Mouse (Mus musculus) c-Kit-negative CD71-positive TER-119-positive erythroid progenitor cells, embryonic 14.5 days (primary cell): ENCODE results near the gene Gm21983.

Experiments used
- DNase-seq: peaks from one replicate; pipeline ENCODE4 v3.0.0-alpha.2; 2013; ENCODE audit warnings: low read depth, low spot score

The Gm21983 gene

DNA sequence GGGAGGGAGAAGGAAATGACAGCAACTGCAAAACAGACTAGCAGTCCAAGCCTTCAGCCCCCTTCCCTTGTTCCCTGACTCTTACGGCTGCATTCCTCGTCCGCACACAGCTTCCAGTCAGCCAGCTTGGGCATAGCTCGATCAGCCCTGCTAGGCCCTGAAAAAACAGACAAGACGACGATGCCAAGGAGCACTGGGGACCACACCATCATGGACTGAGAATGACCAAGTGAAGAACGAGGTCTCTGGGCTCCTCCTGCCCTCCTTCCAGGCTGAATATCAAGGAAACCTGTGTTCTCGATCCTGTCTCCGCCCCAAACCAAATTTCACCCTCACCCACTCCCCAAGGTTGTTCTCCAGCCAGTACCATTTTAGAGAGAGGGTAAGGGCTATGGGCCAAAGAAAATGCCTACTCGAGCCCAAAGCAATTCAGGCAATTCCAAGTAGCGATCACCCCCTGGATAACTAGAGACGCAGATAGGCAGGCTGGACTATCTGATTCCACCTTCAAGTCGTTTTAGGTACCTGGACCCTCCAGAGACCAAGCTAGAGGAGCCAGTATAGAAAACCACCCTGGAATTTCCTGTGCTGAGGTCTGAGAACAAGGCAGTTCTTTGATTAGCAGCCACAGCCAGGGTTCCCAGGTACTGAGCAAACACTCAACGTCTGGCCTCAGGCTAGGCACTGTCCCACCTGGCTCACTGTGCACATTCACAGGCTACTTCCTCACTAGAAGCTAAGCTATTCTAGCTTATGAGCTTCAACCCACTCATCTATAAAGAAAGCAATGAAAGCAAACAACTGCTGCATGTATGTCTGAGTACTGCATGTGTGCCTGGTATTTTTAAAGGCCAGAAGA lies at the start of gene Gm21983, which contains the start of gene Mia:
Gene Gm21983, minus strand, starts transcription at position 250 of the 859 bp plus-strand sequence.
Gene Mia, minus strand, starts transcription at position 321 of the 859 bp plus-strand sequence.
- no peak for DNase-seq

DNA sequence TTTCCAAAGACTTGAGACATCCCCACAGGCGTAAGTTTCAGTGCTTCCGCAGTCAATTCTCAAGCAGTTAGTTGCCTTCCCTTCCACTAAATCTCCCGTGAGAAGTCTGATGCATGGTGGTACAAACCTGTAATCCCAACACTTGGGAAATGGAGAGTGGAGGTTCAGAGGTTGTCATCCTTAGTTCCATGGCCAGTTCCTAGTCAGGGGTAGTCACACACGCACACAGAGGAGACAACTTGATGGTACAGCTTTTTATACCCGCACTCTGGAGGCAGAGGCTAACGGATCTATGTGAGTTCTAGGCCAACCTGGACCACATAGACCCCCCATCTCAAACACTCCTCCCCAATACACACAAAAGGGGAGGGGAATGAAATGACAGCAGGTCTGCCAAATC lies 48.0 kb upstream of the Gm21983 start:
- DNase-seq, result no peak

DNA sequence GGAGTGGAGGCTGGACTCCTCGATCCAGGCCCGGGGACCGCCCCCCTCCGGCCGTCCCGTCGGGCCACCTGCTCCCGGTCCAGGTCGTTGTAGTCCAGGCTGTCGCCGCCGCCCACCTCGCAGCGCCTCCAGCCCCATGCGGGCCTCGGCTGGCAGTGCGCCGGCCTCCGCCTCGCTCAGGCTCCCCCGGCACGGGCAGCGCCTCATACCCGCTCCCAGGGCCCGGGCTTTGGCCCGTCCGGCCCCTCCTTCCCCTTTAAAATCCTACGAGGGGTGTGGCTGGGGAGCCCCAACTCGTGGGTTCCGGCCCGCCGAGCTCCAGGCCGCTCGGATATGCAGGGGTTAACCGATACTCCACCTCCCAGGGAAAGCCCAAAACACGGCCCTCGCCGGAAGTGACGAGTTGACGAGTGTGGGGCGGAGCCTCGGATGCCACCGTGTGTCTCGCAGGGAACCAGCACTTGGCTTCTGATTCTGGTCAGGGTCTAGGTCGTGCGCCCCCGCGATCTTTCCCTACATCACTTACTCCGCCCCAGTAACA lies 47.5 kb upstream of the Gm21983 start, which contains the start of gene Itpkc:
Gene Itpkc, minus strand, starts transcription at position 381 of the 541 bp plus-strand sequence.
- peak; percentile 84 for DNase-seq

DNA sequence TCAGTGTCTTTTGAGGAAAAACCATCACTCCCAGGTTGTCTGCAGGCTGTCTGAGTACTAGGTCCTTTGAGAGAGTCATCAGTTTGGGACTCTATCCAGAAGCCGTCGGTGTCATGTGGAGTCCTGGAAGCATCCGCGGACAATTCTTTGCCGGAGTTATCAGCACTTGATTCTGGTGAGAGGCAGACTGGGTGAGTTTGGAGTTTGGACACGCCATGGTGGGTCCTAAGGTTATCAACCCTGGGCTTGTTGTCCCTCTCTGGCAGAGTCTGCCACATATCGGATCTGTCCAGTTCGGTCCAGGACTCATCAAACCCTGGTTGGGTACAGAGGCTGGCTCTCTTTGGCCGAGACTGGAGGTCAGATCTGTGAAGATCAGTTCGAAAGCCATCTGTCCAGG lies 46.8 kb upstream of the Gm21983 start:
- DNase-seq, result no peak

DNA sequence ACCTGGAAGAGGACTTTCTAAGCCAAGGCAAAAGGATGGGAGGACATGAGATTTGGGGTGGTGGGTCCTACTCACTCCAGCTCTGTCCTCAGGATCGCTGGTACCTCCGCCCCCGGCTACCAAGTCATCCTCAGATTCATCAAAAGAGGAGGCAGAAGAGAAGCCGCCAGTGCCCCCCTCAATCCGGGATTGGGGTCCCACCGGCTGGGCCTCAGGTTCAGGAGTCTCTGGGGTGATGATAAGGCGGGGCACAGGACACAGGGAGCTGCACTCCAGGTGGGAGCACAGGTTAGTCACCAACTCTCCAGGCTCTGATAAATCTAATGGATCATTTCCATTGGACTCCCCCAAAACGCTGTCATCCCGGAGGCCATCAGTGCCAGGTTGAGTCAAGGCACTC lies 46.4 kb upstream of the Gm21983 start:
- no peak for DNase-seq

DNA sequence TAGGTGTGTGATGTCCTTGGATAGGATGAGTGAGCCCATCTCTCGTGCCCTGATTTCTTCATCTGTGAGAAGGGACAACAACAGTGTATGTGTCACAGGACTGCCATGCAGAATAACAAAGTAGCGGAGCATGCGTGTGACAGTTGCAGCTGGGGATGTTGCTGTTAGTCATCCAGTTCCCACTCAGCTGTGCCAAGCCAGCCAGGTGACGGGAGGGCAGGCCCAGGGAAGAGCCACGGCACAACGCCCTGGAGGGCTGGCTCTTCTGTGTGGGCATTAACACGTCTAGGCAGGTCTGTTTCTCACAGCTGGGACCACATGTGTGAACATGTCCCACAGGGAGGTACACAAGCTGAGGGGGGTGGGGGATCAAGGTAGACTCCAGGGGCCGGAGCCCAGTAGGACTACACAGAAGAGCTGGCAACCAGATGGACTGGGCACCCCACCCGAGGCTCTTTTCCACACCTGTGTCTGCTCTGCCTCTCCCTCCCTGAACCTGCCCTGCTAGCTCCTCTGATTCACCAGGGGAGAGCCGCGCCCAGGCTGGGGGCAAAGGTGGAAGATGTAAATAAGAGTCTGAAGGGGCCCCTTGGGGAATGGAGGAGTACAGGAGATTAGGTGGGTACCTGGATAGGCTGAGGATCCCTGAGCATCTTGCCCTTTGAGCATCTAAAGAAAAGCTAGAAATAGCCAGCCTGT lies 44.1 kb upstream of the Gm21983 start:
- no peak for DNase-seq

DNA sequence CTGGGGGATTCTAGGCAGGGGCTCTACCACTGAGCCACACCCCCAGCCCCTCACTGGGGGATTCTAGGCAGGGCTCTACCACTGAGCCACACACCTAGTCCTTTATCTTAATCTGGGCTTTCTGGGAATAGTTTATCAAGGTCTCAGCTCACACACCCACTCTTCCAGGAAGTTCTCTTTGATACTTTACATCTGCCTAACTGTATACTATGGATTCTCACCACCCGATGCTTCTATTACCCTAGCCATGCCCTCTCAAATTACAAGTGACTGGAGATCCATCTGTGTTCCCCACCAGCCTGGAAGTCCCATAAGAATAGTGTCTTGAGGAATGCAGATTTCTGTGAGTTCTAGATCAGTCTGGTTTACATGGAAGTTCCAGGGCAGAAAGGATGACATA lies 41.7 kb upstream of the Gm21983 start:
- DNase-seq, result no peak

DNA sequence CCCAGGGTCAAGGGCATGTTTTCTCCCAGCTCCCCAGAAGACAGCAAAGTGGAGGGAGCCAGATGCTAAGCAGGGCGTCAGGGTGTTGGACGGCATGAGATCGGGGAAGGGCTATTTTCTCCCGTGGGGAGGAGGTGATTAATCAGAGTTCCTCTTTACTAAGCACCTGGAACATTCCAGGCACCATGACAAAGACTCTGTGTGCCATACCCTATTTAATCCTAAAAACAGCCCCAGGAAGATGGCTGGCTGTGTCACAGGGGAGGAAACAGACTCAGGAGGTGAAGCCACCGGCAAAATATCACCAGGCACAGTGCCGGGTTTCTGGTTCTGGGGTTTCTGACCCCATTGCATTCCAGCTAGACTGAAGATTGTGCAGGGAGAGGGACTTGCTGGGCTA lies 41.1 kb upstream of the Gm21983 start:
- DNase-seq, result no peak

DNA sequence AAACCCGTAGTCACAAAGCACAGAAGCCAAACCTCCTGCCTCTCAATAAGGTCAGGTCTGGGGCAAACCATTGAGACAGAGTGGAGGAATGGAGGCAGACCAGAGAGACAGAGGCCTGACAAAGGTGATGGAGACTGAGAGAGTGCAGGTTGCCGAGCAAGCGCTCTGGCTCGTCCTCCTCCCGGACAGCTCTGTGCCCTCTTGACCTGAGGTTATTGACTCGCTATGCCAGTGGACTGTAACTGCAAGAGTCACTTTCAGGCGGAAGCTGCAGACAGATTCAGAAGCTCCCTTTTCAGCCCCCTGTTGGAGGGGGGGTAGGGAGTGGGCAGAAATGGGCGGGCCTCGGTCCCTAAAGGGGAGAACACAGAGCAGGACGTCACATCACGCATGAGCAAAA lies 39.1 kb upstream of the Gm21983 start:
- DNase-seq, result no peak

DNA sequence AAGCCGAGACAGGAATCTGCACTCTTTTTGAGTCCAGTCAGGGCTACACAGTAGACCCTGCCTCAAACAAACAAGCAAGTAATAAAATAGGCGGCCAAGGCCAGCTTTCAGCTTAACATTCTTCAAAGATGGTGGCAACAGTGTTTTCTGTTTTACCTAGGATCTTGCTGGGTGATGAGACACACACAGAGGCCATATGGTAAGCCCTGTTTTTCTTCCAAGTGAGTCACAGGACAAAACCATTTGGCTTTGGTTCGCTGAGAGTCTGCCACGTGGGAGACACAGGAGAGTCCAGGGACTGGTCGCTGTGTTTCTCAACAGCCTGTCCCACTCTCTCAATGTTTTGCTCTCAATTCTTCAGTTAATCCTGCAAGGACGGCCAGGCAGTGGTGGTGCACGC lies 37.7 kb upstream of the Gm21983 start:
- DNase-seq, result no peak

DNA sequence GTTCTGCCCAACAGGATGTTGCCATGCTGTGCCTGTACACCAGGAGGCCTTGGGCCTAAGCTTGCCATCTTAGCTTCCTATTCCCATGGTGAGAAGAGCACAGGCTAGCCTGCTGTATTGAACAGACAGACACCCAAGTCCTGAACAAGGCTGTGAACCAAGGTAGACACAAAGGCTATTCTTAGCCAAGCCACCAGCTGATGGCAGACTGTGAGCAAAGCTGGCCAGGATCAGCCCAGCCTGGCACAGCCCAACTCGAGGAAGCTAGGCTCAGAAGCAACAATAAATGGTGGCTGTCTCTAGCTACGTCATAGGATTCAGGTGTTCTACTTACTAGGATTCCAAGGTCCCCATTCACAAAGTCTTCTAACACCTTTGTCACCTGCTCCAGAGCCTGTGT lies 31.7 kb upstream of the Gm21983 start:
- DNase-seq, result no peak

DNA sequence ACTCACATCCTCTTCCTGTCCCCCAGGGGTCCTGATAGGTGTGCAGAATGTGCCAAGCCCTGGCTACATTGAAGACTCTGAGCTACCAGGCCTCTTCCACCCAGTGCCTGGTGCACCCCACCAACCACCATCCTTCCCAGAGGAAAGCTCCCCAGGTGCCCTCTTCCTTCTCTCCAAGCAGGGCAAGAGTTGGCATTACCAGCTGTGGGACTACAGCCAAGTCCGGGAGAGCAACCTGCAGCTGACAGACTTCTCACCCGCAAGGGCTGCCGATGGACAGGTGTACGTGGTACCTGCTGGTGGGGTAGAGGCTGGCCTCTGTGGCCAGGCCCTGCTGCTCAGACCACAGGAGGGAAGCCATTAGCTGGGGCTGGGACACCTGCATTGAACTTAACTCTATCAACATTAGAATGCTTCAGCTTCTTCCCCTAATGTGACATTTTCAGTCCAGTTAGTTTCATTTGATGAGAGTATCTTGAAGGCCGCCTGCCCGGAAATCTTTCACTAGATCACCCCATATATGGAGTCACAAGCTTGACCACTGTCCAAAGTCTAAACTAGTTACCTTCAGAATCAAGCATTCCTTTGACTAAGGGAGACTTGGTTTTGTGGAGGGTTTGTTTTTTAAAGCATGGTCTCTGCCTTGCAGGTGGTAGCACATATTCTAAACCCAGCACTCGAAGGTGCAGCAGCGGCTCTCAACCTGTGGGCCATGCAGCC lies 23.0 kb upstream of the Gm21983 start:
- DNase-seq, result no peak

DNA sequence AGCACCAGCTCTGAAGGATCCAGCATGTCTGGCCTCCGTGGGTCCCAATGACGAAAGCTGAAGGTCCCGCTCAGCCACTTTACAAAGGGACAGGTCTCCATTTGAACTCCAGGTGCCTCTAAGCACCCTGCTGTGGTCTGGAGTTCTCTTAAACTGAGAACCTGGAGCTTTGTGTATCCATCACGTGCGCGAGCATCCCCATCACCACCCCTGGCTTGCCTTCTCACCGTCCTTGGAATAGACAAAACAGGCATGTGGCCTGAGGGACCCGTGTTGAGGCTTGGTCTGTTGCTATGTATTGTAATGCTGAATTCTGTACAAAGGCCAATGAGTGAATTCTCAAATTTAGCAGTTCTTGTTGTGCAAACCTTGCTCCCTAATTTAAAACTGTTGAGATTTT lies 17.9 kb upstream of the Gm21983 start:
- DNase-seq, result no peak

DNA sequence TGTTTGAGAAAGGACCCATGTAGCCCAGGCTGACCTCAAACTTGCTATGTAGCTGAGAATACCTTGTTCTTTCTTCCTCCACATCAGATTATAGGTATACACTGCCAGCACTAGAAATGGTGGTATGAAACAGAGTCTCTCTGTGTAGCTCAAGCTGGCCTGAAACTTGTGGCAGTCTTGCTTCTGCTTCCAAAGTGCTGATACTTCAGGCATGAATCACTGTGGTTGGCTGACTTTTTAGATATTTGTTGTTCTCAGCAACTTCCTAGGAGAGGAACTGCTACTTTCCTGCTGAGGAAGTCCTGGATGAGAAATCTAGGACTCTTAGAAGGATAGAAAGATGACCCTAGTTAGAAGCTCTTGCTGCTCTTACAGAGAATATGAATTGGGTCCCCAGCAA lies 17.5 kb upstream of the Gm21983 start:
- no peak for DNase-seq

DNA sequence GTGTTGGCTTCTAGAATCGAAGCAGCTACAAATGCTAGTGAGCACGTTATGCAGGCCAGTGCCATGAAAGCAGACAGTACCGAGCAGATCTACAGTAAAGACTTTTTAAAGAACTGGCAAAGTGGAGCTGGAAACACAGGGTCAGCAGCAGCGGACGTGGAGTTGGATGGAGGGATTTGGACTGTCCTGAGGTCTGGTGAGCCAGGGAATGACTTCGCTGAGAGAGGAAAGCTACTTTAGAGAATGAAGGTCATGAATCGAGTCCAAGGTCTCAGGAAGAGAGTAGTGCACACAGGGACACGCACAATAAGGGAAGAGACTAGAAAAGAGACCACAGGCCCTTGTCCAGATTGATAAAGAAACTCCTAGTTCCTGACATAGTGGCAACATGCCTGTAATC lies 16.7 kb upstream of the Gm21983 start:
- DNase-seq, result no peak

DNA sequence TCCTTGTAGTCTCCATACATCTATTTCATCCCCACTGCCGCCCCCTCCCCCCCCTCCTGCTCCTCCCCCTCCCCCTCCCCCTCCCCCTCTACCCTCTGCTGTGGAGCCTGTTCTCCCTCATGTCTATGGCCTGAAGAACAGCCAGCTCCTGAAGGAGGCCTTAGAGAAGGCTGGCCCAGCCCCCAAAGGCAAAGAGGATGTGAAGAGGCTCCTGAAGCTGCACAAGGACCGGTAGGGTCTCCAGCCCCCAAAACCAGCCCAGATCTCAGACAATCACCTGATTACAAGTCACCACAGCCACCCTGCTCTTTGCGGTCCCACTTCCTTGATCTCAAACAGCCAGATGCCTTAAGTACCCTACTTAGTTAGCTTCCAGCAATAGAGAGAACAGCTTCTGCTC lies 16.2 kb upstream of the Gm21983 start:
- no peak for DNase-seq

DNA sequence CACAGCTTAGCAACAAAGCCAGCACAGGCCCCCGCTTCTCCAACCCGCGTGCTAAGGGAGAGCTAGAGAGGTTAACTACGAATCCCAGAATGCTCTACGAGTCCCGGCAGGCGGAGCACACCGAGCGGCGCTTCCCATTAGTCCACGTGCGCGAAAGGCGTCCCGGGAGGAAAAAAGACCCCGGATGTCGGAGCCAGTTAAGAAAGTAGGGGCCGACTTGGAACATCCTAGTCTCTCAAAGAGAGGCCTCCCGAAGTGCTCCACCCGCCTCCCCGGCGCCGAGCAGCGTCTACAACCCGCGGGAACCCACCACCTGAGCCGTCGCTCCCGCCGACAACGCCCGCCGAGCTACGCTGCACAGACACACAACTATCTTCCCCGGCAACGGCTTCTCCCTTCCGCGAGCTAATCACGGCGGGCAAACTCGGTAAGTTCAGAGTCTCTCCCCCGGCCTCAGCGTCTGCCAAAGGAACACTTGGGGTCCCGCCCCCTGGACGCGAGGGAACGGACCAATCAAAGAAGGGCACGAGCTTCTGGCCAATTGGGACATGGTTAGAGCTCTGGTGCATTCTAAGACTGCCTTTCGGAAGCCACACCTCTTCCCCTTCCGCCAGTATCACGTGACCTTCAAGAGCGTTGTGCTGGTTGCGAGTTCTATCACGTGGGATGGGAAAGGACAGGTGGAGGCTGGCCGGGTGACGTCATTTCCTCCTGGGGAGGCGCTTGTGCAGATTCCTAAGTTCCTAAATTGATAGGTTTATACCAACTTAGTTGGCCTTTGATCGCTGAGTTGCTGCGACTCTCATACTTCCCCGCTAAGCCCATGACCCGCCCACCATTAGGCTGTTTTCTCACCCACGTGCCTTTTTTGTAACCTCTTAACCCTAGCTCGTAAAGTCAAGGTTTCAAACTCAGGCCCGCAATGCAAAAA lies 15.1 kb upstream of the Gm21983 start, which contains the start of the genes BC024978 and Snrpa:
Gene BC024978, plus strand, starts transcription at position 101 of the 931 bp plus-strand sequence.
Gene Snrpa, minus strand, starts transcription at position 591 of the 931 bp plus-strand sequence.
- peak; percentile 97 for DNase-seq

DNA sequence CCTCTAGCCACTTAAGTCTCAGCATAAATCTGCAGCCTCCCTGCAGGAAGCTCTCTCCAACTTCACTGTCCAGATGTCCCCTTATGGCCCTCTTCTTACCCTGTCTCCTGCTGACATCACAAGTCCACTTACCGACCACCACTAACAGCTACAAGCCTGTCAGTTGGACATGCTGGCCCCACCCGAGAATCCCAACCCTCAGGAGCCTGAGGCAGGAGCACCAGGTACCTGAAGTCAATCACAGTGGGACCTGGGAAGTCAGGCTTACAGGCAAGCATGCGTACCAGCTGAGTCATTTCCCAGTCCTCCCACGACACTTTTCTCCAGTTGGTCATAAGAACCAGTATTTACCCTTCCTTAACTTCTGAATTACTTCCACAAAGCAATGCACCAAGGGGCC lies 12.8 kb upstream of the Gm21983 start:
- no peak for DNase-seq

DNA sequence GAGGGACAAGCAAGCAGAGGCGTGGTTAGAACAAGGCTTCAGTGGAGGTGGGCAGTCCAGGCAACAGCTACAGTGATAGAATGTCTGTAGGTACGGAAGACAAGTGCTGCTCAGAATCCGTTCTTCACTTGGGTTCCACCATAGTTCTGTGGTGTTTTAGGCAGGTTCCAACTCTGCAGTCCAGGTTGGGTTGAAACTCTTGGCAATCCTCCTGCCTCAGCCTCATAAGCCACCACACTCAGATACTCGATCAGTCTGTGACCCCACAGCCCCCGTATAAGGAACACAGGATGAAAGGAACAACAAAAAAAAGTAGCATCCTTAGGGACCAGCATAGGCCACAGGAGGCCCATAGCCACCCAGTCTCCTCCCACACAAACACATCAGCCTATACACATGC lies 11.5 kb upstream of the Gm21983 start:
- no peak for DNase-seq

DNA sequence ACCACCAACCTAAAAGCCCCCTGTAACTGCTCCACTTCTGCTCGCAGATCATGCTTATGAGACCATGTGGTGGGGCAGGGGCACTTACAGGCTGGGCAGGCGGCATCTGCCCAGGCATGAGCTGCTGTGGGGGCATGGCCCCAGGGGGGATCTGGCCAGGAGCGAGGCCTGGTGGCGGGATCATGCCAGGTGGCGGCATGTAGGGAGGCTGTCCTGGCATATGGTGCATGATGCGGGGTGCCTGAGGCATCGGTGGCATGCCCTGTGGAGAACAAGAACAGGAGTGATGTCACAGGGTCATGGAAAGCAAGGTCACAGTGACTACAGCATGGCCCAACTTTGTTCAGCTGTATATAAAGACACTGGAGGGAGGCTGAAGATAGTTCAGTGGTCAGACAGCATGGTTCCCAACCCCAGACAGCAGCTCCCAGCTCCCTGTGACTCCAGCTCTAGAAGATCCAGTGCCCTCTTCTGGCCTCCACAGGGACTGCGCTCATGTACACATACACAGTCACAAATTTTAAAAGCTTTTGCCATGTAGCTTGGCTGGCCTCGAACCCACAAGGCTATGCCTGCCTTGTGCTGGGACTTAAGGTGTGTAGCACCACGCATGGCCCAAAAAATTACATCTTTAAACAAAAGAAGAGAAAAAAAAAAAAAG lies 8.5 kb upstream of the Gm21983 start:
- no peak for DNase-seq
